Mouse (Mus musculus) heart, adult 9 months (tissue): ENCODE results near the gene Jmjd7.

ENCODE experiments used
- DNase-seq, 2 experiments: peaks; one replicate each; pipeline ENCODE4 v3.0.0; 2022; ENCODE audit warnings: low spot score in 2 of 2

The Jmjd7 gene

DNA sequence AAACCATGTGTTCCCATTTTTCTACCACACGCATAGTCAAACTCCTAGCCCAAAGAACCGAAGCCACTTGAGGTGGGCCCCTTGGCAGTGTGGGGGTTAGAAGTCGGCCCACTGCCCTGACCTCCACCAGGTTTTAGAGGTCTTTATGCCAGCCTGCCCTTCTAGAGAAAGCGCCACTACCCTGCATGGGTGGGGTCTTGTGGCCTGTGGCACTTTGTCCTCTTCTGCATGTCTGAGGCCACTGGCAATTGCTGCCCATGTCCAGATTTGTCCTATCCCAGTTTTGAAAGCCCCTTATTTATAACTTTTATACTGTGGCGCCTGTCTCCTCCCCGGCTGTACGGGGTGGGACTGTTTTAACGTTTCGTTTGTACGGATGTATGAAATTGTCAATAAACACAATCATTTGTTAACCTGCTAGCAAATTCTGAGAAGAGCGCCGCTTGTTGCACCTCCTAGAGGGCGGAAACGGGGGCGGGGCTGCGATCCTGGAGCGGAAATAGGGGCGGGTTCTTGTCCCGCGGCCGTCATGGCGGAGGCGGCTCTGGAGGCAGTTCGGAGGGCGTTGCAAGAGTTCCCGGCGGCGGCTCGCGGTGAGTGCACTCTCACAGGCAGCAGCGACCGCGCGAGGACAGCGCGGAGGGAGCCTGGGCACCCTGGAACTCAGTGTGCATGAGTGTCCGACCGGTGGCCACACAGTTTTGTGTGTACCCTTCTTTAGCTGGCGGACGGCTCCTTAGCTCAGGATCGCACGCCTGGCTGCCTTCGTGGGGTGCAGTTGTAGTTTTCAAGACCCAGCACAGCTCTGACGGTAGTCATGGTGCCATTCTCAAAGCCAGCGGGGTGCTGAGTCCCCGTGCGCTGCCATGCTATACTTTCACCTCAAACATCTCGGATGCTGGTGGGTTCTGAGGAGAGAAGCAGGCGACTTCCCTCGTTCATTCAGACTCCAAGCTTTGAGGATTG, at the start of gene Jmjd7, which contains the start of gene Gm28042:
Gene Jmjd7, plus strand, starts transcription at position 500 of the 966 bp plus-strand sequence.
Gene Gm28042, plus strand, starts transcription at position 510 of the 966 bp plus-strand sequence.
- peak; percentile 84 to 91 for DNase-seq

DNA sequence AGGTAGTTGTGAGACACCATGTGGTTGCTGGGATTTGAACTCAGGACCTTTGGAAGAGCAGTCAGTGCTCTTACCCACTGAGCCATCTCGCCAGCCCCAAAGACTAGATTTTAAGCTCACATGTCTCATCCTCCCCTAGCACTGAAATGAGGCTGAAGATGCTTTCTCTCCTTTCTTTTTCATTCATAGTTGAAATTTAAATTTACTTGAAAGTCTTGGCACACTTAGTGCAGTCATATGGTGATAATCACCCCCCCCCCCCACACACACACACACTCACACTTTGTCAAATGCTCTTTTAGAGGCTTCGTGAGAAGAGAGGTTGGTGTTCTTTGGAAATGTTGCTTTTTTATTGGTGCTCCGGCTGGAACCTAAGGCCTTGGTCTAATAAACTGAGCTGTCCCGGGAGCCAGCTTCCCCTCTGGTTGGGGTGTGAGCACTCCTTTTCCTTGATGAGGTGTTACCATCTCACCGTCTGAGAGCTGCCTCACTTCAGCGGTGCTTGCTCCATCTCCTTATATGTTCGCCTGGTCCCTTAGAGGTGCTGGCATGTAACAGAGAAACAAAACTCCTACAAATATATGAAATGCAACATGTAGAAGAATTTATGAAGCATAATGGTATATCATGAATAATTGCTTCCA, 46.8 kb upstream of the Jmjd7 start:
- DNase-seq = no peak

GRCm38 (mm10) chr2:119981631-119982030, 45.7 kb upstream of the Jmjd7 start:
- no peak for DNase-seq

DNA sequence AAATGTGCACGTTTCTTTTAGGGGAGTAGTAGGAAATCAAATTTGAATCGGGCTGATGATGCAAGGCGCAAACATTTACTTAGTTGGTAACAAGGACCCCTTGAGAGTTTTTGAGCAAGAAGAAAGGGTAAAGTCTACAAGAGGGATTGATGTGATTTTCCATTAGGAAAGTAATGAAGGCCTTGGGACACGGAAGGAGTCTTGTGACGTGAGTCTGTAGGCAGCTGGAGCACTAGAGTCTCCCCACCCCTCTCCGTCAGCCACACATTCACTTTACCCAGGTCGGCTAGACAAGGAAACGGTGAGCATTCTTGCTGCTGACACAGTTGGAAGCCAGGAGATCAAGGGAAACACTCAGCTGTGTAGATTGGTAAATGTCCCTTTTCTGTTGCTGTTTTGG, 41.4 kb upstream of the Jmjd7 start:
- no peak for DNase-seq

- no peak for DNase-seq
Measured at GRCm38 (mm10) chr2:119986369-119986768, 40.9 kb upstream of the Jmjd7 start.

DNA sequence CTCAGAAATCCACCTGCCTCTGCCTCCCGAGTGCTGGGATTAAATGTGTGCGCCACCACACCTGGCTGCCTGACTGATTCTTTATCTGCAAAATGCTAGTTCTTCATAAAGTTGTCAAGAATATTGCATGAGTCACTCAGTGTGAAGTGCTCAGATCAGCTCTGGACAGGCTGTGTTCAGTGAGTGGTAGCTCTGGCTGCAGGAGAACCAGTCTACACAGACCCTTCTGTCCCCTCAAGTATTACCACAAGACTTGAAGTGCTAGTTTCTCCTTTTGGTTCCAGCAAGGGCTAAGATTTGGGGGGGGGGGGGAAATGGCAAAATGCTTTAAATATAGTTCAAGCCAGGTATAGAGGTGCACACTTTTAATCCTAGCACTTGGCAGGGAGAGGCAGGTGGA, 39.8 kb upstream of the Jmjd7 start:
- DNase-seq = no peak

GRCm38 (mm10) chr2:119988952-119989351, 38.3 kb upstream of the Jmjd7 start:
- no peak for DNase-seq

DNA sequence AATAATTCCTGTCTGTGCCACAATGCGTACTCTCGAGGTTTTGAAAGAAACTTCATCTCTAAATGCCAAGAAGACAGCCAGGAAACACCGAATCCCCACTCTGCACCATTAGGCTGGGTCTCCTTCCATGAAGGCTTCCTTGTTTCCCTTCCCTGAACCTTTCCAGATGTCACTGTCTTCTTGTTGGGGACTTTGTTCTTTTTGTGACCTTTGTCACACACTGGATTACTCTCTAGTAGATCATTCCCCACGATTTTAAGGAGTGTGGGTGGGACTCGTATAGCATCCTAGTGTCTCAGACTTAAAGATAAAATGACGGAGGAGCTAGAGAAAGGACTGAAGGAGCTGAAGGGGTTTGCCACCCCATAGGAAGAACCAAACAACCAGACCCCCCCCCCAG, 36.4 kb upstream of the Jmjd7 start:
- DNase-seq = no peak

DNA sequence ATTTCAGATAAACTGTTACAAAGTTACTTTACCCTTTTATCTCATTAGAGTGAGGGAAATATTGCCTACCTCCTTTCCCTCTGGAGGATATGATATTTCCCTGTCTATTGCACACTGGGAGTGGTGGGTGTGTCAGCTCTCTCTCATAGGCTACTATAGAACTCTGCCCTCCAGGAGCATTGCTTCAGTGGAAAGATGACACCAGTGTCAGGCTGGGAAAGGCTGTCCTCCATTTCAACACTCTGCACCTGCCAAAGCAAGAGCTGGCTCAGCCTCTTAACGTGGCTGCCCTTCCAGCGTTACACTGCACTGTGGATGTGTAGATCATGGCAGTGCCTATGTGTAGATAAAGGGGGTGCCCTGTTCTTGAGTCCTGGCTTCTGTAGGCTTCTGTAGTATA, 34.9 kb upstream of the Jmjd7 start:
- DNase-seq = no peak

DNA sequence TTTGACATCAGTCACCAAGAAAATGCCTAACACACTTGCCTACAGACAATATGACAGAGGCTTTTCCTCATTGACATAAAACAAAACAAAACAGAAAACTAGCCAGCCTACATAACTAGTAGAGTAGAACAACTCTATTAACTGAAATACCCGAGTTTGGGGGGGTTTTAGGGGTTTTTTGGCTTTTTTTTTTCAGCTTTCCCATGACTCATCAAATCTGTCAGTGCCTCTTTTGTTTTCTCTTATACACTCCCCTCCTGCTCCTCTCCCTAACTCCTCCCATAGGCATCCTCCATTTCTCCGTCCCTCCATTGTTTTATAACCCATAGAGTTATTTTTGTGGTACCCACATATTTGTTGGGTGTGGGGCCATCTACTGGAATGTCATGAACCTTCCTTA, 33.8 kb upstream of the Jmjd7 start:
- no peak for DNase-seq

GRCm38 (mm10) chr2:119994839-119995238, 32.4 kb upstream of the Jmjd7 start:
- DNase-seq = no peak

GRCm38 (mm10) chr2:119995391-119996281, 31.6 kb upstream of the Jmjd7 start:
- peak; percentile 39 to 53 for DNase-seq

DNA sequence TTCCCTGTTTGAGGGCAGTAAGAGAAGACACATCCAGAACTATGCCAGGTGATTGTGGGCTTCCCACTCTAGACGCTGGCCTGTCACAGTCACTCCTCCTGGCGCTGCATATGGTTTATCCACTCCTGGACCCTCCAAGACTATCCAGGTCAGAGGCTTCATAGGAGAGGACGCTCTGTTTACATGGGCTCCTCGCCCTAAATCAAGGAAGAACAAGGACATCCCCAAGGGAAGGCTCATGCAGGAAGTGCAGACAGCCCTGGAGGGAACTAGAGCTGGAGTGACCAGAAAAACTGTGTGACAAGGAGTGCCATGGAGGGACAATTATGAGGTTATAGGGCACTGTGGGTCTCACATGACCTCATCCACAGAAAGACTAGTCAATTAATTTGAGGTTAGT, 29.9 kb upstream of the Jmjd7 start:
- peak in 1 of 2 experiments; percentile 21 for DNase-seq

- DNase-seq = no peak
Measured at GRCm38 (mm10) chr2:119999731-120000130, 27.6 kb upstream of the Jmjd7 start.

GRCm38 (mm10) chr2:120000882-120001584, 26.2 kb upstream of the Jmjd7 start:
- DNase-seq = no peak

DNA sequence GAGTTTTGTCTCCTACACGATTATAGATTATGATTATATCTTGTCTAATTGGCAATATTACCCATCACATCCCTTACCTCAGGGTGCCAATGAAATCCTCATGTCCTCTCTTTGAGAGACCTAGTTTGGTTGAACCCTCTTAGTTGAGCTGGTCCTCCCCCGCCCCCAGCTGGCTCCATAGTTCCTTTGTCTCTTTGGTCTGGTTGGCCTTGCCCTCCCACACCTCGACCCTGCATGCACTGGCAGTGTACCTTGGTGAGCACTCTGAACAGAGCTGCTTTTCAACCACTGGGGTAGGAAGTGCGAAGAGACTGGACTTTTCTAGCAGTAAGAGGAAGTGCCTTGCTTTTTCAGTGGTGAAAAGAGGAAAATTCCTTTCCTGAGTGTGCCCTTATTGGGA, 25.3 kb upstream of the Jmjd7 start:
- no peak for DNase-seq

- no peak for DNase-seq
Measured at GRCm38 (mm10) chr2:120003970-120004369, 23.3 kb upstream of the Jmjd7 start.

- DNase-seq = no peak
Measured at GRCm38 (mm10) chr2:120006696-120007095, 20.6 kb upstream of the Jmjd7 start.

DNA sequence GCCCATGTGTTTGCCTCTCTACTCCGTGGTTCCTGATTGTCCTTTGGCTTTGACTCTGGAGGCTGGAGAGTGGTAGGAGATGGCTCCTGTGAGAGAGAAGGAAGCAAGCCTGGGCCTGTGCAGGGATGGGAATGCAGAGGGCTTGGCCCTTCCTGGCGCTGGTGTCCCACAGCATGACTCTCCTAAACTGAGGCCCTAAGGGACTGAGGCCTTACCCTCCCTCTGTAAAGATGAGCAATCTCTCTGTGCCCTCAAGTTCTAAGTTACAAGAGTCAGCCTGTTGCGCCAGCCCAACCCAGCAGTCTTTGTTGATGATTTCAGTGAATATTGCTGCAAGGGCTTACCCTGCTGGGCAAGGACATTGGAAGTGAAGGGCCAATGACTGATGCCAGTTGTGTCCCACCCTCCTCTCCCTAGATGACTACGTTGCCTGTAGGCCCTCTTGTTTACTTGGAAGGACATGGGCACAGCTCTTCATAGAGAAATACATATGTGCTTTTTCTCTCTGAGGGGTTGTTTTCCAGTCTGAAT, 19.5 kb upstream of the Jmjd7 start:
- DNase-seq = no peak

- peak in 1 of 2 experiments; percentile 40 for DNase-seq
Measured at GRCm38 (mm10) chr2:120008672-120009071, 18.6 kb upstream of the Jmjd7 start.
